Comparison of ENCODE assay signal across 8 mouse cellular contexts in the genomic region with DNA sequence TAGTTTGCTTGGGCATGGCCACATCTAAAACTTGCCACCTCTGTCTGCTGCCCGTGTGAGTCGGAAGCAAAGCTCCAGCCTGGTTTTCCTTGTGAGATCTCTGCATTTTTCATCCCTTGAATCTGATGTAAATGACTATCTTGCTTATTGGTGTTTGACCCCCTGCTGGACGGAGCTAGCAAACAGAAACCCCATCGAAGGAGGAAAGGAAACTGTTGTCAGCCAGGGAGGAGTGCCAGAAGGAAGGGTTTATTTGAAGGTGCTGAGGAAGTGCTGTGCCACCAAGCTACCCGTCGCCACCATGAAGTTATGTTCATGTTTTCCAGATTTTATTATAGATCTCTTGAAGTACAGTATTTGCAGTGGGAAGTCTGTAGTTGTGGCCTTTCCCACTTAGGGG. TPM values are rescaled to one million over a fixed set of nuclear protein-coding genes. Genes with fewer than 3 reads are reported as not detected.
DNase-seq lines count a peak whose midpoint lies in the region; ATAC-seq lines count a peak whose summit lies in the region.

No protein-coding gene starts in this region.

- H3K36me3 ChIP-seq in kidney, embryonic 16.5 days (ENCODE audit: insufficient read depth, low read length), result peaks cover 38% of the 10 kb centered on the region
- H3K36me3 ChIP-seq in embryonic facial prominence, embryonic 10.5 days (replicated peaks), result peaks cover 59% of the 10 kb centered on the region
- H3K36me3 ChIP-seq in intestine, embryonic 16.5 days (ENCODE audit: control insufficient read depth, insufficient read depth, low read length), result peaks cover 22% of the 10 kb centered on the region
- peaks cover 34% of the 10 kb centered on the region for H3K36me3 ChIP-seq in neural tube, embryonic 14.5 days (ENCODE audit: control insufficient read depth, insufficient read depth, low read length)

- peaks cover 16% of the 10 kb centered on the region for H3K4me1 ChIP-seq in kidney, embryonic 16.5 days (ENCODE audit: insufficient read depth, low read length)
- H3K4me1 ChIP-seq in embryonic facial prominence, embryonic 10.5 days, result peaks cover 26% of the 10 kb centered on the region
- H3K4me1 ChIP-seq in intestine, embryonic 16.5 days (ENCODE audit: control insufficient read depth, insufficient read depth, low read length), result peaks cover 18% of the 10 kb centered on the region
- H3K4me1 ChIP-seq in neural tube, embryonic 14.5 days (ENCODE audit: control insufficient read depth, insufficient read depth, low read length), result peaks cover 19% of the 10 kb centered on the region

- peak overlapping the region; percentile 64; the same call in 1 of the 2 replicates for H3K4me2 ChIP-seq in kidney, embryonic 16.5 days (replicated peaks; ENCODE audit: low read depth, low read length)
- peak overlapping the region; percentile 75 for H3K4me2 ChIP-seq in intestine, embryonic 16.5 days (ENCODE audit: low read depth, low read length)
- peak overlapping the region; percentile 87 for H3K4me2 ChIP-seq in neural tube, embryonic 14.5 days (ENCODE audit: low read depth, low read length)

- H3K4me3 ChIP-seq in kidney, embryonic 16.5 days (ENCODE audit: low read length), result no peak overlapping the region
- H3K4me3 ChIP-seq in embryonic facial prominence, embryonic 10.5 days, result peak overlapping the region; percentile 90; the same call in 1 of the 2 replicates
- no peak overlapping the region for H3K4me3 ChIP-seq in intestine, embryonic 16.5 days (ENCODE audit: low read length)
- H3K4me3 ChIP-seq in neural tube, embryonic 14.5 days (ENCODE audit: low read depth, low read length), result no peak overlapping the region; the same call in 1 of the 2 replicates

- ATAC-seq in kidney, embryonic 16.5 days (ENCODE audit: low FRiP score, low TSS enrichment), result no peak
- ATAC-seq in intestine, embryonic 16.5 days, result no peak
- no peak for ATAC-seq in neural tube, embryonic 14.5 days (ENCODE audit: low read depth)

- no peaks in the 10 kb centered on the region for H3K9me3 ChIP-seq in kidney, embryonic 16.5 days (ENCODE audit: low read length)
- no peaks in the 10 kb centered on the region for H3K9me3 ChIP-seq in embryonic facial prominence, embryonic 10.5 days
- H3K9me3 ChIP-seq in intestine, embryonic 16.5 days (ENCODE audit: control insufficient read depth, low read length), result no peaks in the 10 kb centered on the region
- no peaks in the 10 kb centered on the region for H3K9me3 ChIP-seq in neural tube, embryonic 14.5 days (ENCODE audit: control insufficient read depth, low read length)

- WGBS in kidney, embryonic 16.5 days, result 65% methylated on average over 6 of the region's 6 CpGs
- 80% methylated on average over 6 of the region's 6 CpGs for WGBS in embryonic facial prominence, embryonic 10.5 days
- WGBS in intestine, embryonic 16.5 days, result 62% methylated on average over 6 of the region's 6 CpGs
- WGBS in neural tube, embryonic 14.5 days, result 83% methylated on average over 6 of the region's 6 CpGs

- 0 out of 2 replicates have a peak overlapping the region, but pooled peaks have one; percentile 6 for H3K9ac ChIP-seq in kidney, embryonic 16.5 days (replicated peaks; ENCODE audit: low read length)
- peak overlapping the region; percentile 90 for H3K9ac ChIP-seq in intestine, embryonic 16.5 days (ENCODE audit: low read depth, low read length)
- H3K9ac ChIP-seq in neural tube, embryonic 14.5 days (replicated peaks; ENCODE audit: low read depth, low read length), result 0 out of 2 replicates have a peak overlapping the region, but pooled peaks have one; percentile 7

- H3K27ac ChIP-seq in kidney, embryonic 16.5 days (ENCODE audit: low read length), result no peak overlapping the region
- no peak overlapping the region for H3K27ac ChIP-seq in embryonic facial prominence, embryonic 10.5 days (replicated peaks)
- H3K27ac ChIP-seq in intestine, embryonic 16.5 days (ENCODE audit: low read length), result no peak overlapping the region
- H3K27ac ChIP-seq in neural tube, embryonic 14.5 days (ENCODE audit: low read depth, low read length), result no peak overlapping the region

- no peaks in the 10 kb centered on the region for H3K27me3 ChIP-seq in kidney, embryonic 16.5 days (ENCODE audit: insufficient read depth, low read length)
- H3K27me3 ChIP-seq in embryonic facial prominence, embryonic 10.5 days (replicated peaks; ENCODE audit: low read depth, poor library complexity, severe bottlenecking), result no peaks in the 10 kb centered on the region
- H3K27me3 ChIP-seq in intestine, embryonic 16.5 days (replicated peaks; ENCODE audit: control insufficient read depth, insufficient read depth, low read length), result no peaks in the 10 kb centered on the region
- no peaks in the 10 kb centered on the region for H3K27me3 ChIP-seq in neural tube, embryonic 14.5 days (ENCODE audit: control insufficient read depth, insufficient read depth, low read length)

- DNase-seq in kidney, postnatal 36 days, result no peak
- DNase-seq in embryonic facial prominence, embryonic 10.5 days (ENCODE audit: low spot score), result no peak
- no peak for DNase-seq in gastrocnemius, adult 8-10 months (ENCODE audit: low spot score in 2 of 2)
- no peak for DNase-seq in kidney, postnatal 10 days
- no peak for DNase-seq in adrenal gland, postnatal 36 days

RNA-seq across cellular contexts. Expression of a gene that starts 2.0 kb away (rescaled TPM):
- polyA plus RNA-seq in kidney, embryonic 16.5 days (2015; fragmentation: Nextera tagmentation; extraction: Ambion mirVana), result 38.9 and 40.4 TPM in 2 replicates
- polyA plus RNA-seq in embryonic facial prominence, embryonic 10.5 days (2016; fragmentation: Nextera tagmentation; extraction: Ambion mirVana), result 24.7 and 25.0 TPM in 2 replicates
- polyA plus RNA-seq in intestine, embryonic 16.5 days (2015; fragmentation: Nextera tagmentation; extraction: Ambion mirVana), result 20.9 and 21.7 TPM in 2 replicates
- 16.3 and 17.5 TPM in 2 replicates for polyA plus RNA-seq in neural tube, embryonic 14.5 days (2014; fragmentation: Nextera tagmentation; extraction: Ambion mirVana)
- total RNA-seq in gastrocnemius, adult 8-10 months (2022), result 10 to 100 TPM; 21.9 to 27.4 (median 25.8) TPM
- 10 to 100 TPM; 53.0 to 53.3 TPM for total RNA-seq in adrenal gland, postnatal 36 days (2021)

RNA-seq across cellular contexts. Expression of a gene that starts 12.9 kb away (rescaled TPM):
- polyA plus RNA-seq in kidney, embryonic 16.5 days (2015; fragmentation: Nextera tagmentation; extraction: Ambion mirVana), result 80.3 and 83.9 TPM in 2 replicates
- polyA plus RNA-seq in embryonic facial prominence, embryonic 10.5 days (2016; fragmentation: Nextera tagmentation; extraction: Ambion mirVana), result 81.6 and 85.6 TPM in 2 replicates
- 85.1 and 87.2 TPM in 2 replicates for polyA plus RNA-seq in intestine, embryonic 16.5 days (2015; fragmentation: Nextera tagmentation; extraction: Ambion mirVana)
- polyA plus RNA-seq in neural tube, embryonic 14.5 days (2014; fragmentation: Nextera tagmentation; extraction: Ambion mirVana), result 81.5 and 93.1 TPM in 2 replicates
- total RNA-seq in gastrocnemius, adult 8-10 months (2022), result 1 to 10 TPM; 4.3 to 5.6 (median 4.6) TPM
- total RNA-seq in adrenal gland, postnatal 36 days (2021), result 10 to 100 TPM; 32.5 to 41.6 TPM

RNA-seq across cellular contexts. Expression of a gene that starts 25.1 kb away (rescaled TPM):
- 19.1 and 25.2 TPM in 2 replicates for polyA plus RNA-seq in kidney, embryonic 16.5 days (2015; fragmentation: Nextera tagmentation; extraction: Ambion mirVana)
- 10.2 and 10.3 TPM in 2 replicates for polyA plus RNA-seq in embryonic facial prominence, embryonic 10.5 days (2016; fragmentation: Nextera tagmentation; extraction: Ambion mirVana)
- 3.9 and 4.0 TPM in 2 replicates for polyA plus RNA-seq in intestine, embryonic 16.5 days (2015; fragmentation: Nextera tagmentation; extraction: Ambion mirVana)
- 1.6 and 1.8 TPM in 2 replicates for polyA plus RNA-seq in neural tube, embryonic 14.5 days (2014; fragmentation: Nextera tagmentation; extraction: Ambion mirVana)
- 1 to 10 TPM; 2.2 to 2.7 (median 2.4) TPM for total RNA-seq in gastrocnemius, adult 8-10 months (2022)
- 10 to 100 TPM; 22.4 to 34.9 TPM for total RNA-seq in adrenal gland, postnatal 36 days (2021)

RNA-seq across cellular contexts. Expression of a gene that starts 27.2 kb away (rescaled TPM):
- 63.0 and 64.0 TPM in 2 replicates for polyA plus RNA-seq in kidney, embryonic 16.5 days (2015; fragmentation: Nextera tagmentation; extraction: Ambion mirVana)
- 54.3 and 57.4 TPM in 2 replicates for polyA plus RNA-seq in embryonic facial prominence, embryonic 10.5 days (2016; fragmentation: Nextera tagmentation; extraction: Ambion mirVana)
- polyA plus RNA-seq in intestine, embryonic 16.5 days (2015; fragmentation: Nextera tagmentation; extraction: Ambion mirVana), result 48.5 and 50.5 TPM in 2 replicates
- polyA plus RNA-seq in neural tube, embryonic 14.5 days (2014; fragmentation: Nextera tagmentation; extraction: Ambion mirVana), result 75.7 and 81.5 TPM in 2 replicates
- 10 to 100 TPM; 26.3 to 31.6 (median 28.2) TPM for total RNA-seq in gastrocnemius, adult 8-10 months (2022)
- total RNA-seq in adrenal gland, postnatal 36 days (2021), result 10 to 100 TPM; 38.9 to 42.8 TPM

RNA-seq across cellular contexts. Expression of a gene that starts 27.3 kb away (rescaled TPM):
- 22.6 and 26.3 TPM in 2 replicates for polyA plus RNA-seq in kidney, embryonic 16.5 days (2015; fragmentation: Nextera tagmentation; extraction: Ambion mirVana)
- polyA plus RNA-seq in embryonic facial prominence, embryonic 10.5 days (2016; fragmentation: Nextera tagmentation; extraction: Ambion mirVana), result 16.6 and 17.0 TPM in 2 replicates
- polyA plus RNA-seq in intestine, embryonic 16.5 days (2015; fragmentation: Nextera tagmentation; extraction: Ambion mirVana), result 13.7 and 14.5 TPM in 2 replicates
- polyA plus RNA-seq in neural tube, embryonic 14.5 days (2014; fragmentation: Nextera tagmentation; extraction: Ambion mirVana), result 32.6 and 41.5 TPM in 2 replicates
- total RNA-seq in gastrocnemius, adult 8-10 months (2022), result 10 to 100 TPM in 3 of 4 experiments, 1 to 10 TPM in 1; 9.3 to 16.2 (median 12.0) TPM
- total RNA-seq in adrenal gland, postnatal 36 days (2021), result 10 to 100 TPM; 23.3 to 30.9 TPM

Comparison
In these comparisons a context has a peak if more than half of its experiments do, and no peak if none do; other contexts are left out.
1. H3K9ac ChIP-seq: peak in every context shown above with its lines; median percentile 90 in intestine, embryonic 16.5 days; 7 in neural tube, embryonic 14.5 days; 6 in kidney, embryonic 16.5 days.